8 mouse cellular contexts compared by ENCODE assay signal in the genomic region with DNA sequence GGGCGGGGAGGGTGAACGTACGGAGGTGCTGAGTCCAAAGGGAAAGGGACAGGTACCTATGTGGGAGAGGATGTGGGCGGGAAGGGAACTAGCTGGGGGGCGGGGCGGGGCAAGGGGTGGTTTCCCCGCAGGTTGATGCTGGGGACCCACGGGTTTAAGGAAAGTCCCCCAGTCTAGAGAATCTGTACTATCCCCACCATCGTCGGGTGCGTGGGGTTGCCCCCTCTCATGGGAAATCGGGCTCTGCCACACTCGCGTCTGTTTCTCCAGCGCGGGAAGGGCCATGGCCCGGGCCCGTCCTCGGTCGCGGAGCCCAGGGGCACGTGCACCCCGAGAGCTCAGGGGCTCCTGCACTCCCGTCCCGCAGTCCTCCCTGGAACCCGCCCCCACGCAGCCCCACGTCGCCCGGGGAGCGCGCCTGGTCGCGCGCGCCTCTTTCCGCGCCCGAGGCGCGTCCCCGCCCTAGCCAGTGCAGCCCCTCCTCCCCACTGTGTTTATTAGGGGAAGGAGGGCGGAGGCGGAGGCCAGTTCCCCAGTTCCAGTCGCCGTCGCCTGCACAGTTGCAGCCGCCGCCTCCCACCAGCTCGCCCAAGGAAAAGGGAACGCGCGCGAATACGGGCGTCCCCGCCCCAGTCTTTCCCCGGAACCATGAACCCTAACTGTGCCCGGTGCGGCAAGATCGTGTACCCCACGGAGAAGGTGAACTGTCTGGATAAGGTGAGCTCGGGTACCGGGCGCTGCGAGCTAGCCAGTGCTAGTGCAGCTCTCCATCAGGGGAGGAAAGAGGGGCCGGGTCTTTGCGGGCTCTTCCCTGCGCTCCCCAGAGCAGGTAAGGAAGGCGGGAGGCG. TPM values are rescaled to one million over a fixed set of nuclear protein-coding genes. Genes with fewer than 3 reads are reported as not detected.
DNase-seq lines count a peak whose midpoint lies in the region; ATAC-seq and TF ChIP-seq lines count a peak whose summit lies in the region.

No protein-coding gene starts in this region.

- ATAC-seq in hindbrain, embryonic 11.5 days (ENCODE audit: low FRiP score): peak; percentile 76
- peak; percentile 84 for ATAC-seq in lung, postnatal 0 days

- peak overlapping the region; percentile 92 for H3K4me3 ChIP-seq in hindbrain, embryonic 11.5 days (ENCODE audit: low read depth, low read length)
- H3K4me3 ChIP-seq in lung, postnatal 0 days (ENCODE audit: low read depth, low read length): peak overlapping the region; percentile 73

- H3K36me3 ChIP-seq in hindbrain, embryonic 11.5 days (ENCODE audit: control insufficient read depth, insufficient read depth, low read length): no peaks in the 10 kb centered on the region
- H3K36me3 ChIP-seq in lung, postnatal 0 days (ENCODE audit: insufficient read depth, low read length): no peaks in the 10 kb centered on the region

- H3K27me3 ChIP-seq in hindbrain, embryonic 11.5 days (ENCODE audit: control insufficient read depth, insufficient read depth, low read length): no peaks in the 10 kb centered on the region
- H3K27me3 ChIP-seq in lung, postnatal 0 days (replicated peaks; ENCODE audit: insufficient read depth, low read length): no peaks in the 10 kb centered on the region

- peak; percentile 80 for DNase-seq in MN1 (ENCODE audit: low spot score)
- peak; percentile 94 for DNase-seq in cerebellum, adult 9-11 months
- DNase-seq in frontal cortex, postnatal 10 days (ENCODE audit: low spot score in 2 of 2): peak; percentile 79 to 87
- DNase-seq in hindbrain, embryonic 11.5 days (ENCODE audit: low spot score): peak; percentile 86
- DNase-seq in layer of hippocampus, postnatal 10 days (ENCODE audit: low spot score in 2 of 2): peak; percentile 87 to 91
- DNase-seq in lung, postnatal 0 days (ENCODE audit: low spot score): peak; percentile 89
- DNase-seq in ovary, postnatal 10 days (ENCODE audit: low spot score): peak; percentile 77
- DNase-seq in thymus, postnatal 0 days (ENCODE audit: low spot score): peak; percentile 78

- H3K9ac ChIP-seq in hindbrain, embryonic 11.5 days (ENCODE audit: low read depth, low read length): peak overlapping the region; percentile 91
- H3K9ac ChIP-seq in lung, postnatal 0 days (replicated peaks; ENCODE audit: low read depth): peak overlapping the region; percentile 74

- under 1% methylated on average over 61 of the region's 71 CpGs for WGBS in hindbrain, embryonic 11.5 days
- under 1% methylated on average over 59 of the region's 71 CpGs for WGBS in lung, postnatal 0 days

- TF ChIP-seq CTCF in lung, postnatal 0 days (IDR thresholded peaks at IDR 0.05): no peak

- H3K4me2 ChIP-seq in hindbrain, embryonic 11.5 days (replicated peaks; ENCODE audit: low read depth, low read length): peak overlapping the region; percentile 89
- peak overlapping the region; percentile 78 for H3K4me2 ChIP-seq in lung, postnatal 0 days (replicated peaks; ENCODE audit: low read depth, low read length)

- H3K9me3 ChIP-seq in hindbrain, embryonic 11.5 days (ENCODE audit: control insufficient read depth, low read length): no peaks in the 10 kb centered on the region
- H3K9me3 ChIP-seq in lung, postnatal 0 days (ENCODE audit: low read length): no peaks in the 10 kb centered on the region

- H3K27ac ChIP-seq in hindbrain, embryonic 11.5 days (ENCODE audit: low read depth, low read length): peak overlapping the region; percentile 89
- H3K27ac ChIP-seq in lung, postnatal 0 days (ENCODE audit: low read length): peak overlapping the region; percentile 88

- peaks cover 6% of the 10 kb centered on the region; the same call in 1 of the 2 replicates for H3K4me1 ChIP-seq in hindbrain, embryonic 11.5 days (replicated peaks; ENCODE audit: control insufficient read depth, insufficient read depth, low read length)
- H3K4me1 ChIP-seq in lung, postnatal 0 days (ENCODE audit: insufficient read depth, low read depth, low read length): peaks cover 23% of the 10 kb centered on the region

- TF ChIP-seq EP300 in lung, postnatal 0 days (IDR thresholded peaks at IDR 0.05): no peak

RNA-seq across cellular contexts. Expression of gene Lasp1, which starts 0.6 kb away (rescaled TPM):
- polyA plus RNA-seq in hindbrain, embryonic 11.5 days (2014; fragmentation: Nextera tagmentation; extraction: Ambion mirVana): 45.8 and 61.1 TPM in 2 replicates
- 100 to 1,000 TPM; 148 to 150 TPM for total RNA-seq in layer of hippocampus, postnatal 10 days (2021)
- 96.4 and 107 TPM in 2 replicates for polyA plus RNA-seq in lung, postnatal 0 days (2015; fragmentation: Nextera tagmentation; extraction: Ambion mirVana)
- 98.7 and 108 TPM in 2 replicates for polyA plus RNA-seq in thymus, postnatal 0 days (2015; fragmentation: Nextera tagmentation; extraction: Ambion mirVana)

RNA-seq across cellular contexts. Expression of gene Rpl23, which starts 17.1 kb away (rescaled TPM):
- polyA plus RNA-seq in hindbrain, embryonic 11.5 days (2014; fragmentation: Nextera tagmentation; extraction: Ambion mirVana): 437 and 458 TPM in 2 replicates
- 100 to 1,000 TPM; 458 to 501 TPM for total RNA-seq in layer of hippocampus, postnatal 10 days (2021)
- polyA plus RNA-seq in lung, postnatal 0 days (2015; fragmentation: Nextera tagmentation; extraction: Ambion mirVana): 464 and 478 TPM in 2 replicates
- polyA plus RNA-seq in thymus, postnatal 0 days (2015; fragmentation: Nextera tagmentation; extraction: Ambion mirVana): 766 and 768 TPM in 2 replicates

RNA-seq across cellular contexts. Expression of gene 1700001P01Rik, which starts 23.7 kb away (rescaled TPM):
- 0.39 and 0.60 TPM in 2 replicates for polyA plus RNA-seq in hindbrain, embryonic 11.5 days (2014; fragmentation: Nextera tagmentation; extraction: Ambion mirVana)
- total RNA-seq in layer of hippocampus, postnatal 10 days (2021): under 1 TPM; 0.58 to 0.85 TPM
- polyA plus RNA-seq in lung, postnatal 0 days (2015; fragmentation: Nextera tagmentation; extraction: Ambion mirVana): not detected in 2 replicates
- polyA plus RNA-seq in thymus, postnatal 0 days (2015; fragmentation: Nextera tagmentation; extraction: Ambion mirVana): 0.44 TPM in 1 of 2 replicates, not detected in the other

RNA-seq across cellular contexts. Expression of gene Cwc25, which starts 33.0 kb away (rescaled TPM):
- polyA plus RNA-seq in hindbrain, embryonic 11.5 days (2014; fragmentation: Nextera tagmentation; extraction: Ambion mirVana): 13.1 and 17.0 TPM in 2 replicates
- total RNA-seq in layer of hippocampus, postnatal 10 days (2021): 10 to 100 TPM; 19.5 to 20.6 TPM
- 12.7 and 13.2 TPM in 2 replicates for polyA plus RNA-seq in lung, postnatal 0 days (2015; fragmentation: Nextera tagmentation; extraction: Ambion mirVana)
- polyA plus RNA-seq in thymus, postnatal 0 days (2015; fragmentation: Nextera tagmentation; extraction: Ambion mirVana): 17.7 and 18.5 TPM in 2 replicates

RNA-seq across cellular contexts. Expression of gene B230217C12Rik, which starts 41.2 kb away (rescaled TPM):
- polyA plus RNA-seq in hindbrain, embryonic 11.5 days (2014; fragmentation: Nextera tagmentation; extraction: Ambion mirVana): 15.1 TPM in 2 replicates
- total RNA-seq in layer of hippocampus, postnatal 10 days (2021): 10 to 100 TPM; 33.9 to 34.7 TPM
- 1.3 and 1.5 TPM in 2 replicates for polyA plus RNA-seq in lung, postnatal 0 days (2015; fragmentation: Nextera tagmentation; extraction: Ambion mirVana)
- polyA plus RNA-seq in thymus, postnatal 0 days (2015; fragmentation: Nextera tagmentation; extraction: Ambion mirVana): 4.5 and 5.0 TPM in 2 replicates

Comparison
In these comparisons a context has a peak if more than half of its experiments do, and no peak if none do; other contexts are left out.
1. Peak in every context shown above with its lines: DNase-seq, ATAC-seq, H3K4me3 ChIP-seq and H3K27ac ChIP-seq.